Mouse (Mus musculus) megakaryocyte, embryonic 14.5 days (primary cell): ENCODE data around the gene Cx3cr1.

Source experiments
- FLI1 ChIP-seq: IDR thresholded peaks from 2 replicates; pipeline ENCODE4 v1.6.1; 2012; ENCODE audit warnings: low read length, inconsistent platforms, mixed read lengths
- GATA1 ChIP-seq: IDR thresholded peaks from 3 replicates; pipeline ENCODE4 v1.6.1; 2012; ENCODE audit warnings: mixed read lengths, low read length, inconsistent platforms, borderline replicate concordance

- TF ChIP-seq GATA1: no peak
- no peak for TF ChIP-seq FLI1
Observed at GRCm38 (mm10) chr9:119943326-119943725, 126.4 kb downstream of the Cx3cr1 start.
